Mouse (Mus musculus): ENCODE measurements around the gene Polr3b. TPM values are rescaled to one million over a fixed set of nuclear protein-coding genes. Genes with fewer than 3 reads are reported as not detected.

Gene Polr3b
- polyA plus RNA-seq, 1 experiment from 2014 or later: 15.8 TPM

DNA sequence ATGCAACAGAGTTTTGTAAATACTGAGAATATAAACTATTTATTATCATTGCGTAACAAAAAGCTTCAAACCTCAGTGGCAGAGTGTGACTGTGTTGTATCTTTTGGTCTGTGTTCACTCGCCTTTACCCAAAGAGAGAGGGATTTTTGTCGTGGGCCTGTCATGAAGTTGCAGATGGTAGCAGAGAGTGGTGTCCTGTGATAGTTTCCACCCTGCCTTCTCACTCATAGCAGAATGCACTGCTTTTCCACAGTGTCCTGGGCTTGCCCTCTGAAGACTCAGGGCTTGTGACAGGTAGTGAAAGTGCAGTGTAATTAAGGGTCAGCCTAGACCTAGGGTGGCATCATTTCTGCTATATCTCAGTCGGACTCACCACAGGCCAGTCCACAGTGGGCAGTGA, 32.6 kb downstream of the Polr3b start:
- no peak overlapping the region for H3K27ac ChIP-seq
- H3K36me3 ChIP-seq: peaks cover 19% of the 10 kb centered on the region
- no peaks in the 10 kb centered on the region for H3K9me3 ChIP-seq
- H3K4me3 ChIP-seq: no peak overlapping the region
- no peak for ATAC-seq (ENCODE audit: low FRiP score)
- 89% methylated on average over 4 of the region's 4 CpGs for WGBS
- H3K27me3 ChIP-seq: no peaks in the 10 kb centered on the region
- no peak overlapping the region for H3K4me2 ChIP-seq
- H3K9ac ChIP-seq: no peak overlapping the region
- H3K4me1 ChIP-seq (replicated peaks): peaks cover 23% of the 10 kb centered on the region

DNA sequence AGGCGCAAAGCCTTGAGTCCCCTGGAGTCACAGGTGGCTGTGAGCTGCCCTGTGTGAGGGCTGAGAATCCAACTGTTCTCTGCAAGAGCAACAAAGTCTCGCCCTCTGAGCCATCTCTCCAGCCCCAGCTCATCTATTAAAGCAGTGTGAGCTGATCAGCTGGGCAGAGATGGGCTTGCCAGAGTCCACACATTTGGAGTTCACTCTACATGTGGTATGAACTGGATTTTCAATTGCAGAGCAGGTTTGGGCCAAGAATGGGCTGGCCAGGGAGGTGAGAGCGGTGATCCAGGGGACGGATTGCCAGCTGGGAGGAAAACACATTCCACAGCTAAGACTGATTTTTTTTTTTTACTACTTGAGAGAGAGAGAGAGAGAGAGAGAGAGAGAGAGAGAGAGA, 34.5 kb downstream of the Polr3b start:
- H3K27me3 ChIP-seq: no peaks in the 10 kb centered on the region
- H3K9ac ChIP-seq: no peak overlapping the region
- no peak overlapping the region for H3K4me3 ChIP-seq
- no peak overlapping the region for H3K27ac ChIP-seq
- no peak for ATAC-seq (ENCODE audit: low FRiP score)
- H3K4me2 ChIP-seq: no peak overlapping the region
- WGBS: 78% methylated on average over 4 of the region's 4 CpGs
- no peaks in the 10 kb centered on the region for H3K9me3 ChIP-seq
- H3K4me1 ChIP-seq (replicated peaks): peaks cover 23% of the 10 kb centered on the region
- peaks cover 23% of the 10 kb centered on the region for H3K36me3 ChIP-seq

DNA sequence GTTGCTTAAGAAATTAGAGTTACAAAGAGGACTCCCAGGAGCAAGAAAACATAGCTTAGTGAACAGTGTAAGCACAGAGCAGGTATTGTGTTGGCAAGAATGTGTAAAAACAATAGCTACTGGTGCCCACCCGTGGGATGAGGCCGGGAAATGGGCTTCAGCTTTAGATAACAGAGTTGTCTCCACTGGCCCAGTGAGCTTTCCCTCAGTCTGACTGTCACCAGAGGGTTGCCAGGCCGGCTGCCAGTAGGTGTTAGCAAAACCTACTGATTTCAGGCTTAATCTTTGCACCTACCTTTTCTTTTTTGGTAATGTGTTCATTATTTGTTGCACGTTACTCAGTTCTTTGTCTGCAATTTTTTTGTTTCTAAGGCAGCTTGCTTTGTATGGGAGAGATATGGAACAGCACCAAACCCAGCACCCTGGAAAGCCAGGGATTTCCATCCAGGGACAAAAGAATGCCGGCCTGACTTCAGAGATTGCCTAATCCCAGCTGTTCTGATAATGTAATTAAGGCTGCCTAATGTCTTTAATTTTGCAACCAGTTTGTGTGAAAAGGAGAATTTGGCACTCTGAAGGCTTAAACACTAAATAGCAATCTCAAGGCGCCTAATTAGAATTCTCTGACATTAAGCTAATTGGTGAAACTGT, 35.5 kb downstream of the Polr3b start:
- Histone ChIP-seq H3K4me3 (no peak overlapping the region), H3K9ac (peak overlapping the region; percentile 15), H3K9me3 (no peaks in the 10 kb centered on the region), H3K36me3 (peaks cover 28% of the 10 kb centered on the region), H3K27me3 (no peaks in the 10 kb centered on the region), H3K4me2 (no peak overlapping the region), H3K4me1 (replicated peaks) (peaks cover 23% of the 10 kb centered on the region), H3K27ac (peak overlapping the region; percentile 77)
- WGBS: 42% methylated on average over 6 of the region's 6 CpGs
- no peak for ATAC-seq (ENCODE audit: low FRiP score)

DNA sequence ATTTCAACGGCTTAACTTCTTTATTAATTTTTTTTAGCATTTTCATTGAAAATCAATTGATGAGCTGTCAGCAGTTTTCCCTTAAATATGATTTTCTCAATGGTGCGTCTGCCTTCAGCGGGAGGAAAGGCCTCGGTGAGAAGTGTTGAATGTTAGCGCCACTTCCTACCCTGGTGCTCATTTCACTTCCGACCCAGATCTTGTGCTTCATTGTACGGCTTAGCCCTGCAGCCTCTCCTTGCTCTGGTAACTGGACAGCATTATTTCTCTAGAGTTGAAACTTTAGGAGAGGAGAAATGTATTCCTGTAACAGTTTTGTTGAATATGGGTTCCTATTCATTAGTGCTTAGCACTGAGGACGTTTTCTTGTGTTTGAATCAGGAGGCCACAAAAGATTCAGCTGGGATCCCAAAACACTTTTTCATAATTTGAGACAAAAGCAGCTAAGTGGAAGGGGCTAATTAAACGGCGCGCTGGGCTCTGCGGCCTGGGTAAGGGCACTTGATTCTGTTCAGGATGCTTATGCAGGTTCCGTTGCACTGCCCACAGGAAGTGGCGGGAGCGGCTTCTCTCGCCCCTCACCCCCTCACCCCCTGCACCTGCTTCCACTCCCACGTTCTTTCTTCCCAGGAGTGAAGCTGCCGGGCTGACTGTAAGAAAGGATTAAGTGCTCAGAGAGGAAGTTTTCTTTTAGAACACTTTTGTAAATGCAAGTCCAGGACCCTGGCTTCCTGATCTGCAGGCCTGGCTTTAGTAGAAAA, 36.2 kb downstream of the Polr3b start:
- 49% methylated on average over 18 of the region's 18 CpGs for WGBS
- H3K27me3 ChIP-seq: no peaks in the 10 kb centered on the region
- H3K9me3 ChIP-seq: no peaks in the 10 kb centered on the region
- no peak for ATAC-seq (ENCODE audit: low FRiP score)
- H3K4me2 ChIP-seq: no peak overlapping the region
- peak overlapping the region; percentile 77; the same call in 1 of the 2 replicates for H3K27ac ChIP-seq
- no peak overlapping the region for H3K4me3 ChIP-seq
- H3K4me1 ChIP-seq (replicated peaks): peaks cover 23% of the 10 kb centered on the region
- peaks cover 21% of the 10 kb centered on the region for H3K36me3 ChIP-seq
- no peak overlapping the region for H3K9ac ChIP-seq

DNA sequence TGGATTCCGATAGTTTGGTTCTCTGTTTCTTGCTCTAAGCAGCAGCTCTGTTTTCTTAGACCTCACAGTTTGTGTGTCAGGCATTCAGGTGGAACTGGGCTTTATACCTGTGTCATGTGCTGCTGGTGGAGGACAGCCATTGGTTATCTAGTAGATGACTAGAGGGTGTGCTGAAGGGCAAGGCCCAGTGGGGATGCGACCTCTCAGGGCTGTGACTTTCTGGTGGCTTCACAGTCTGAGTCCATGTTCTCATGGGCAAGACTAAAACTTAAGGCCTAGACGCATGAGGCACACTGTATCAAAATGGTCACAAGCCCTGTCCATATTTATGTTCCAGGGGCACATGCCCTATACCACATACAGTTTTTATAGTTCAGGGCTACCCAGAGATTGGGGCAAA, 37.2 kb downstream of the Polr3b start:
- Histone ChIP-seq H3K36me3 (peaks cover 23% of the 10 kb centered on the region), H3K9me3 (no peaks in the 10 kb centered on the region), H3K4me1 (replicated peaks) (peaks cover 23% of the 10 kb centered on the region), H3K27me3 (no peaks in the 10 kb centered on the region), H3K9ac (no peak overlapping the region), H3K27ac (no peak overlapping the region), H3K4me2 (no peak overlapping the region), H3K4me3 (no peak overlapping the region)
- 93% methylated on average over 3 of the region's 3 CpGs for WGBS
- ATAC-seq (ENCODE audit: low FRiP score): no peak

DNA sequence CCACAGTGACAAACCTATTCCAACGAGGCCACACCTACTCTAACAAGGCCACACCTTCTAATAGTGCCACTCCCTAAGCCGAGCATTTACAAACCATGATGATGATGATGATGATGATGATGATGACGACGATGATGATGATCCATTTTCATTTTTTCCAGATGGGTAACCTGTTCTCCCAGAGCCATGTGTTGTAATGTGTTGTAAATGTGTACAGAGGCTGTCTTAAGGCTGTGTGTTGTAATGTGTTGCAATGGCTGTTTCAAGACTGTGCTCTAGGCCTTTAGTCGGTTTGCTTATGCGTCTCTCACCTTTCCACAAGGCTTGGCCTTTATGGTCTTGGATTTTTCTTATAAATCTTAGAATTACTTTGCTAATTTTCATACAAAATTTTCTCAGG, 40.0 kb downstream of the Polr3b start:
- 98% methylated on average over 6 of the region's 6 CpGs for WGBS
- H3K4me1 ChIP-seq (replicated peaks): peaks cover 16% of the 10 kb centered on the region
- H3K4me2 ChIP-seq: no peak overlapping the region
- ATAC-seq (ENCODE audit: low FRiP score): no peak
- H3K27ac ChIP-seq: no peak overlapping the region
- H3K4me3 ChIP-seq: no peak overlapping the region
- no peaks in the 10 kb centered on the region for H3K9me3 ChIP-seq
- peaks cover 23% of the 10 kb centered on the region for H3K36me3 ChIP-seq
- H3K9ac ChIP-seq: no peak overlapping the region
- H3K27me3 ChIP-seq: no peaks in the 10 kb centered on the region

DNA sequence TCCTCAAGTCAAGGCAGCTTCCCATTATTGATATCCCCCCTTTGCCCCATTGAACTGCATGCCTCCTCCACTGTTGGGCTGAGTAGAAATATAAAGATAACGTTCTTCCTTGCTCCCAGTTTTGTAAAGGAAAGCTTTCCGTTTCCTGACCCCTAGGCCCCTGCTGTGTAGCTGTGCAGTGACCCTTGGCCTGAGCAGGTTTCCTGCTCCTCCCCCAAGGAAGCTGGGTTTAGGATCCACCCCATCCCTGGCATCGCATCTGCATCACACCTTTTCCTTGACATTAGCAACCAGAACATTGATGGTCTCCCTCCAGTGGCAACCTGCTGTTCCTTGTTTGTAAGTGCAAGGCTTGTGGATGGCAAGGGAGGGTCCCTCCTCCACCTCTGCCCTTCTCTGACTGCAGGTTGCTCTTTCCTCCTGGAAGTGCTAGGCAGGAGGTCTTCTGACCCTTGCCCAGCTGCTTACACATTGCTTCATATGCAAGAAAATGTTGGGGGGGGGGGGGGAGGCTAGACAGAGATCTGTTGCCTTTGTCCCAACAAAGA, 43.7 kb downstream of the Polr3b start:
- Histone ChIP-seq H3K27me3 (no peaks in the 10 kb centered on the region), H3K9ac (no peak overlapping the region), H3K4me1 (replicated peaks) (no peaks in the 10 kb centered on the region), H3K36me3 (peaks cover 45% of the 10 kb centered on the region), H3K4me3 (no peak overlapping the region), H3K27ac (no peak overlapping the region), H3K9me3 (no peaks in the 10 kb centered on the region), H3K4me2 (no peak overlapping the region)
- WGBS: 11% methylated on average over 3 of the region's 3 CpGs
- no peak for ATAC-seq (ENCODE audit: low FRiP score)

DNA sequence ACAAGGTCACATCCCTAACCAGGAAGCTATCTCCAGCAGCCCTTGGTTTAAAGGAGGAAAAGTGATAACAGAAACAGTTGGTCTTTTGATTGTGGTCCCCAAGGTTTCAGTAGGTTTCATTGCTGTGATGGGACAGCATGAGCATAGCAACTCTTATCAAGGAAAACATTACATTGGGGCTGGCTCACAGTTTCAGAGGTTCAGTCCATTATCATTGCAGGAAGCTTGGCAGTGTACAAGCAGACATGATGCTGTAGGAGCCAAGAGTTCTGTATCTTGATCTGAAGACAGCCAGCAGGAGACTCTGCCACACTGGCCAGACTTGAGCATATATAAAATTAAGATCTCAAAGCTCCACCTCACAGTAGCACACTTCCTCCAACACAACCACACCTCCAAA, 53.6 kb downstream of the Polr3b start:
- Histone ChIP-seq H3K4me2 (no peak overlapping the region), H3K4me3 (no peak overlapping the region), H3K9me3 (no peaks in the 10 kb centered on the region), H3K36me3 (peaks cover 74% of the 10 kb centered on the region), H3K27me3 (no peaks in the 10 kb centered on the region), H3K4me1 (replicated peaks) (peaks cover 5% of the 10 kb centered on the region; the same call in 1 of the 2 replicates), H3K9ac (no peak overlapping the region), H3K27ac (no peak overlapping the region)
- no peak for ATAC-seq (ENCODE audit: low FRiP score)

DNA sequence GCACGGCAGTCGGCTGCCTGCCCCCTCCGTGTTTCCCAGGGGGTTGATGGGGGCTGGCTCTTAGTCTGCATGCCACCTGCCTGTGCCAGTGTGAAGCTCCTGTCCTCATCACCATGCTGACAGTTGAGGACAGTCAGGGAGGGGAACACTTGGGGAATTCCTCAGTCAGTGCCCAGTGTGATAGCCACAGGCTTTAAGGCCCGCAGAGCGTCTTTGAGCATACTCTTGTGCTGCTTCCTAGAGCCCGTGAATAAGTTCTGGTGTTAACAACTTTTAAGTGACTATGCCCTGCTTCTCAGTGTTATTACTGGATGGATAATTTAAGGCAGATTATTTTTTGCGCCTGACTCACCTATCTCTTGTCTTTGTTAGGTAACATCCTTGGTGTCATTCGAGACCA, 54.4 kb downstream of the Polr3b start:
- WGBS: 75% methylated on average over 8 of the region's 8 CpGs
- no peak for ATAC-seq (ENCODE audit: low FRiP score)
- H3K4me1 ChIP-seq (replicated peaks): peaks cover 5% of the 10 kb centered on the region; the same call in 1 of the 2 replicates
- H3K9ac ChIP-seq: no peak overlapping the region
- H3K9me3 ChIP-seq: no peaks in the 10 kb centered on the region
- no peaks in the 10 kb centered on the region for H3K27me3 ChIP-seq
- no peak overlapping the region for H3K4me2 ChIP-seq
- peaks cover 71% of the 10 kb centered on the region for H3K36me3 ChIP-seq
- H3K4me3 ChIP-seq: no peak overlapping the region
- peak overlapping the region; percentile 30; the same call in 1 of the 2 replicates for H3K27ac ChIP-seq

DNA sequence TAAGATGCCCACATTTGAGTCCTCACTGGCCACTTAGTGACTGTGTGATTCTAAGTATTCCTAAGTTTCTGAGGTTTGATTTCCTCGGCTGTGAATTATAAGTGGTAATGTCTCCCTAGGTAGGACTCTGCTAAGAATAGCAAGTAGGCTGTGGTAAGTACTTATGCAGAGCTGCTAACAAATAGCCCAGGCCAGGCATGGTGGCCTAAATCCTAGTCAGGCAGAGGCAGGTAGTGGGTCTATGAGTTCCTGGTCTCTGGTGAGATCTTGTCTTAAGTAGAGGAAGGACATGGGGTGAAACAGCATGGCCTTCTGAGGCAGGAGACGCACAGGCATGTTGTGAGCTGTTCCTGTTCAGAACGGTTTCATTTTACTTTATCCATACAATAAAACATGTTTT, 55.8 kb downstream of the Polr3b start:
- peaks cover 69% of the 10 kb centered on the region for H3K36me3 ChIP-seq
- no peak overlapping the region for H3K27ac ChIP-seq
- ATAC-seq (ENCODE audit: low FRiP score): no peak
- H3K4me3 ChIP-seq: no peak overlapping the region
- no peak overlapping the region for H3K9ac ChIP-seq
- no peaks in the 10 kb centered on the region for H3K9me3 ChIP-seq
- H3K27me3 ChIP-seq: no peaks in the 10 kb centered on the region
- H3K4me2 ChIP-seq: no peak overlapping the region
- WGBS: 95% methylated on average over 3 of the region's 3 CpGs
- H3K4me1 ChIP-seq (replicated peaks): peaks cover 5% of the 10 kb centered on the region; the same call in 1 of the 2 replicates

DNA sequence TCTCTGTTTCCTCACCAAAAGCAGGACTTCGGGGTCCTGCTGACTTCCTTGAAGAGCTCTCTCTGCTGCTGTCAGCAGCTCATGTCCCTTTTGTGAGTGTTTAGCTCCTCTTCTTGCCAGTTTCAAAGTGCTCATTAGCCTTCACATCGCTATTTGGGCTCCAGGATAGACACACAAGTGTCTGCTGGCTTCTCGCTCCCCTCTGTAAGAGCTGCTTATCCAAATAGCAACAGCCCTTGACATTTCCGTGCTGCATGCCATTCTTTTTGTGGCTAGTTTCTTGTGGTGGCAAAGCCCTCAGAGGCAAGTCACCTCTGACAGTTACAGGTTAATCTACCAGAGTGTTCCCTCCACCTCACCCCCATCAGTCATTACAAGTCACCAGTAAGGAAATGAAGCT, 56.3 kb downstream of the Polr3b start:
- H3K27me3 ChIP-seq: no peaks in the 10 kb centered on the region
- H3K4me2 ChIP-seq: no peak overlapping the region
- H3K9me3 ChIP-seq: no peaks in the 10 kb centered on the region
- no peak overlapping the region for H3K4me3 ChIP-seq
- WGBS: 74% methylated on average over 4 of the region's 4 CpGs
- ATAC-seq (ENCODE audit: low FRiP score): no peak
- H3K27ac ChIP-seq: no peak overlapping the region
- peaks cover 5% of the 10 kb centered on the region; the same call in 1 of the 2 replicates for H3K4me1 ChIP-seq (replicated peaks)
- no peak overlapping the region for H3K9ac ChIP-seq
- peaks cover 63% of the 10 kb centered on the region for H3K36me3 ChIP-seq

DNA sequence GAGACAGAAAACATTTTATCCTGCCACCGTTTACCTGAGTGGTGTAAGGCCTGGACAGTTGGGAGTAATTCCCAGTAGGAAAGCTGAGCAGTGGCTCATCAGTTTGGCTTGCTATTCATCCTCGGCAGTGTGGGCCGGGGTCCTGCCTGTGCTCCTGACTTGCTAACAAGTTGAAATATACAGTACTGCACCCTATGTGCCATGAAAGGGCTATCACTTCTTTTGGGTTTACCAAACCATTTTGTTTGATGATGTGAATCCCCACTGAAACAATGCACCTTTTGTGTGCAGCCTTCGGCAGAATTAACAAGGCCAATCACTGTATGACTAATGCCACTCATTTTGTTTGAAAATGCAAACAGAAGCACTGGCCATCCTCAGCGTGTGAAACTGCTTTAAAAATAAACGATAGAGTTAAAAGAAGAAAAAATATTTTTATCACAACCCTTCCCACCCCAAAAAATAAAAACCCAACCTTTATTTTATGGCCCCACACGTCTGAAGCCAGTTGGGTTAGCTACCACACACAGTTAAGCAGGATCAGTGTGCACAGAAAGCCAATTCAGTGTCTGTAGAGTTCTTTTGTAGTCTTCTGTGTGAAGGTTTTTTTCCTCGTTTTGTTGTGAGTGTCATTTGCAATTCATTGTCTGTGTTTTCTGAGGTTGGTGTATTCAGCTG, 63.5 kb downstream of the Polr3b start:
- H3K4me2 ChIP-seq: no peak overlapping the region

More for the DNA sequence above, 63.5 kb downstream of the Polr3b start:
- Histone ChIP-seq H3K36me3 (peaks cover 8% of the 10 kb centered on the region; the same call in 1 of the 2 replicates), H3K27me3 (no peaks in the 10 kb centered on the region), H3K27ac (peak overlapping the region; percentile 78), H3K9ac (no peak overlapping the region), H3K4me3 (no peak overlapping the region), H3K9me3 (no peaks in the 10 kb centered on the region), H3K4me1 (replicated peaks) (peaks cover 26% of the 10 kb centered on the region)
- WGBS: 7% methylated on average over 8 of the region's 8 CpGs
- peak; percentile 59 for ATAC-seq (ENCODE audit: low FRiP score)
